Mouse (Mus musculus) brown adipose tissue, adult 24 weeks (tissue): ENCODE results near the gene Znfx1. TPM values are rescaled to one million over a fixed set of nuclear protein-coding genes. Genes with fewer than 3 reads are reported as not detected.

Experiments
- H3K27ac ChIP-seq: fragments of 200-500 bp; replicated peaks from 2 replicates; pipeline ENCODE4 v1.5.1; 2012; ENCODE audit warnings: low read depth, mild to moderate bottlenecking, low read length
- H3K4me1 ChIP-seq: fragments of 200-500 bp; 2 replicates; pipeline ENCODE4 v1.6.1; 2012; ENCODE audit warnings: low read length, mixed read lengths; ENCODE audit not compliant: control insufficient read depth, insufficient read depth, insufficient read length
- H3K4me3 ChIP-seq: fragments of 200-500 bp; 2 replicates; pipeline ENCODE4 v1.5.1; 2012; ENCODE audit warnings: low read depth, mild to moderate bottlenecking, low read length, moderate library complexity; ENCODE audit not compliant: insufficient read depth
- polyA plus RNA-seq: library from polyadenylated mRNA; stranded (reverse); fragments of >200 nt; gene quantifications from 2 replicates; pipeline ENCODE4 v1.2.4, GENCODE M21; 2012; ENCODE audit not compliant: missing spikeins, insufficient read depth, insufficient read length

Znfx1 gene
- polyA plus RNA-seq, 1 experiment, result 20.1 TPM

GRCm38 (mm10) chr2:167078931-167079495, 16.2 kb upstream of the Znfx1 start:
- Histone ChIP-seq H3K4me3 (no peak overlapping the region), H3K4me1 (peaks cover 3% of the 10 kb centered on the region; the same call in 1 of the 2 replicates), H3K27ac (no peak overlapping the region)

GRCm38 (mm10) chr2:167078486-167078885, 15.7 kb upstream of the Znfx1 start:
- Histone ChIP-seq H3K4me3 (no peak overlapping the region), H3K4me1 (peaks cover 3% of the 10 kb centered on the region; the same call in 1 of the 2 replicates), H3K27ac (no peak overlapping the region)

- no peak overlapping the region for H3K27ac ChIP-seq
- H3K4me1 ChIP-seq, result peaks cover 3% of the 10 kb centered on the region; the same call in 1 of the 2 replicates
- no peak overlapping the region for H3K4me3 ChIP-seq
Observed at GRCm38 (mm10) chr2:167077199-167077962, 14.6 kb upstream of the Znfx1 start.

- Histone ChIP-seq H3K4me3 (no peak overlapping the region), H3K27ac (no peak overlapping the region), H3K4me1 (peaks cover 3% of the 10 kb centered on the region; the same call in 1 of the 2 replicates)
Observed at GRCm38 (mm10) chr2:167076759-167077158, 13.9 kb upstream of the Znfx1 start.

GRCm38 (mm10) chr2:167076352-167076751, 13.5 kb upstream of the Znfx1 start:
- Histone ChIP-seq H3K4me3 (no peak overlapping the region), H3K4me1 (peaks cover 3% of the 10 kb centered on the region; the same call in 1 of the 2 replicates), H3K27ac (no peak overlapping the region)

- Histone ChIP-seq H3K4me1 (peaks cover 3% of the 10 kb centered on the region; the same call in 1 of the 2 replicates), H3K27ac (no peak overlapping the region), H3K4me3 (no peak overlapping the region)
Observed at GRCm38 (mm10) chr2:167074587-167074986, 11.8 kb upstream of the Znfx1 start.

- no peaks in the 10 kb centered on the region for H3K4me1 ChIP-seq
- H3K4me3 ChIP-seq, result peak overlapping the region; percentile 66
- peak overlapping the region; percentile 4; the same call in 1 of the 2 replicates for H3K27ac ChIP-seq
Observed at GRCm38 (mm10) chr2:167071641-167072601, 9.1 kb upstream of the Znfx1 start.

- Histone ChIP-seq H3K4me3 (peak overlapping the region; percentile 66), H3K27ac (peak overlapping the region; percentile 4; the same call in 1 of the 2 replicates), H3K4me1 (no peaks in the 10 kb centered on the region)
Observed at GRCm38 (mm10) chr2:167071266-167071640, 8.4 kb upstream of the Znfx1 start.

- Histone ChIP-seq H3K4me1 (no peaks in the 10 kb centered on the region), H3K4me3 (no peak overlapping the region), H3K27ac (no peak overlapping the region)
Observed at GRCm38 (mm10) chr2:167070341-167070740, 7.5 kb upstream of the Znfx1 start.

- H3K4me1 ChIP-seq, result 0 out of 2 replicates have a peak, but pooled peaks cover 2% of the 10 kb centered on the region
- H3K27ac ChIP-seq, result no peak overlapping the region
- H3K4me3 ChIP-seq, result no peak overlapping the region
Observed at GRCm38 (mm10) chr2:167067575-167067974, 4.8 kb upstream of the Znfx1 start.

- H3K27ac ChIP-seq, result no peak overlapping the region
- H3K4me1 ChIP-seq, result 0 out of 2 replicates have a peak, but pooled peaks cover 2% of the 10 kb centered on the region
- no peak overlapping the region for H3K4me3 ChIP-seq
Observed at GRCm38 (mm10) chr2:167066528-167067516, 4.0 kb upstream of the Znfx1 start.

- Histone ChIP-seq H3K4me3 (no peak overlapping the region), H3K4me1 (peaks cover 8% of the 10 kb centered on the region; the same call in 1 of the 2 replicates), H3K27ac (no peak overlapping the region)
Observed at GRCm38 (mm10) chr2:167066031-167066430, 3.2 kb upstream of the Znfx1 start.

GRCm38 (mm10) chr2:167064601-167065295, 1.9 kb upstream of the Znfx1 start:
- Histone ChIP-seq H3K4me3 (no peak overlapping the region), H3K4me1 (peaks cover 15% of the 10 kb centered on the region), H3K27ac (no peak overlapping the region)
